Mouse (Mus musculus) erythroblast, adult 5-6 weeks (primary cell): ENCODE results near the gene Hoxa3. TPM values are rescaled to one million over a fixed set of nuclear protein-coding genes. Genes with fewer than 3 reads are reported as not detected.
A peak's percentile ranks its signal among the peaks of the same experiment; 100 is the strongest.

Experiments
- ATAC-seq: replicated peaks from 2 replicates; pipeline ENCODE4 v1.8.0; 2016; ENCODE audit warnings: moderate number of reproducible peaks, mild to moderate bottlenecking, moderate TSS enrichment, inconsistent platforms; ENCODE audit not compliant: poor library complexity, low FRiP score, severe bottlenecking
- total RNA-seq, 2 experiments: library from RNA; stranded (forward) in 1 of 2; stranded (reverse) in 1 of 2; fragments of 150-400 nt in 1 of 2; fragments of 200-764, 138-1000 nt in 1 of 2; gene quantifications; 2 replicates each; pipeline versions ENCODE4 v1.2.3 to v1.2.4; 2015 to 2017; ENCODE audit warnings: low replicate concordance in 2 of 2

The Hoxa3 gene
- total RNA-seq, 2 experiments from 2014 or later: not detected

- ATAC-seq: peak; percentile 57; the same call in 1 of the 2 replicates
These were observed 21.1 kb downstream of the Hoxa3 start for GRCm38 (mm10) chr6:52191860-52192550.

- no peak for ATAC-seq
These were observed 22.0 kb downstream of the Hoxa3 start, which contains the start of gene Hoxa4 for GRCm38 (mm10) chr6:52190906-52191810. Hoxa4 (minus strand) TSS chr6:52191753.

DNA sequence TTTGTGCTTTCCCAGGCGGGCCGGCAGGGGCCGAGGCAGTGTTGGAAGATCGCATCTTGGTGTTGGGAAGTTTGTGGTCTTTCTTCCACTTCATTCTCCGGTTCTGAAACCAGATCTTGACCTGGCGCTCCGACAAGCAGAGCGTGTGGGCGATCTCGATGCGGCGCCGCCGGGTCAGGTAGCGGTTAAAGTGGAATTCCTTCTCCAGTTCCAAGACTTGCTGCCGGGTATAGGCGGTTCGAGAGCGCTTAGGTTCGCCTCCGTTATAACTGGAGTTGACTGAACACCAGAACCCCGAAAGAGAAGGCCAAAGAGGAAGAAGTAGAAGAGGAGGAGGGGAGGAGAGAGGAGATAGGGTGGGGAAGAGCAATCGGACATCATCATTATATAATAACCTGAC is 22.7 kb downstream of the Hoxa3 start:
- no peak for ATAC-seq

- ATAC-seq: no peak
These were observed 23.2 kb downstream of the Hoxa3 start for GRCm38 (mm10) chr6:52189909-52190308.

GRCm38 (mm10) chr6:52189172-52189591 is 24.0 kb downstream of the Hoxa3 start:
- no peak for ATAC-seq

DNA sequence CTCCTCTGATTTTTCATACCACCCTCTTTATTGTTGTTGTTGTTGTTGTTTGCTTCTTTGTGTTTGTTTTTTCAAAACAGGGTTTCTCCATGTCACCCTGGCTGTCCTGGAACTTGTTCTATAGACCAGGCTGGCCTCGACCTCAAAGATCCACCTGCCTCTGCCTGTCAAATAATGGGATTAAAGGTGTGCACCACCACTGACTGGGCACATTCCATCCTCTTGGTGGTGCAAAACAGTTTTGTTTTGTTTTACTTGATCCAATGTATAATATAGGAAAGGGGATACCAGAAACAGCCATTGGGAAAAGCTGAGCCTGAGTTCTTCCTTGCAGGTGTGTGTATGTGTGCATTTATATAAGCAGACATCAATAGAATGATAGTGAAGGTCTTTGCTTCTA is 26.6 kb downstream of the Hoxa3 start:
- ATAC-seq: no peak

GRCm38 (mm10) chr6:52185834-52186233 is 27.3 kb downstream of the Hoxa3 start:
- ATAC-seq: no peak

- ATAC-seq: no peak
These were observed 27.9 kb downstream of the Hoxa3 start for GRCm38 (mm10) chr6:52185222-52185621.

- ATAC-seq: no peak
These were observed 28.5 kb downstream of the Hoxa3 start for GRCm38 (mm10) chr6:52184668-52185067.

- ATAC-seq: no peak
These were observed 29.6 kb downstream of the Hoxa3 start for GRCm38 (mm10) chr6:52183311-52184080.

GRCm38 (mm10) chr6:52182793-52183192 is 30.3 kb downstream of the Hoxa3 start:
- ATAC-seq: no peak

- no peak for ATAC-seq
These were observed 31.1 kb downstream of the Hoxa3 start for GRCm38 (mm10) chr6:52182030-52182429.

- ATAC-seq: no peak
These were observed 32.4 kb downstream of the Hoxa3 start for GRCm38 (mm10) chr6:52180726-52181125.

DNA sequence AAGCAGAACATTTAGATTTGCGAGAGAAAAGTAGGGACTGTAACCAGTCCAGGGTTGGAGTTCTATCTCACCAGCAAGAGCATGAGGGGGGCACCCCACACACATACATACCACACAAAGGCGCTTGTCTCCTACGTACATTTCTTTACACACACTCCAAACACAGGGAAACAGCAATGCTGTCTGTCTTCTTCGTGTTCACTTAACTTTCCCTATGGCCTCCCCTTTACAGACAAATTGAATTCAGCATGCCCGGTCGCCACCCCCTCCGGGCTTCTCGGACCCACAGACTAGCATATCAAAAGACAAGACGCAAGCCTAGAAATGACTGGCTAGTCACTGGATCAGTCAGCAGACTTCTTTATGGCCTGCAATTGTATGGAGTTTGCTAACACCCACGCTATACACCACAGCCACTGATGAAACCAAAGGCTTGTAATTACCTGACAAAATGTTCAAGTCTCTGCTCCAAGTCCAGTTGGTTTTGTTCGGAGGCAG is 32.9 kb downstream of the Hoxa3 start:
- no peak for ATAC-seq

- no peak for ATAC-seq
These were observed 33.4 kb downstream of the Hoxa3 start for GRCm38 (mm10) chr6:52179690-52180089.

GRCm38 (mm10) chr6:52178918-52179665 is 34.0 kb downstream of the Hoxa3 start:
- no peak for ATAC-seq

- ATAC-seq: no peak
These were observed 35.3 kb downstream of the Hoxa3 start for GRCm38 (mm10) chr6:52177806-52178205.

DNA sequence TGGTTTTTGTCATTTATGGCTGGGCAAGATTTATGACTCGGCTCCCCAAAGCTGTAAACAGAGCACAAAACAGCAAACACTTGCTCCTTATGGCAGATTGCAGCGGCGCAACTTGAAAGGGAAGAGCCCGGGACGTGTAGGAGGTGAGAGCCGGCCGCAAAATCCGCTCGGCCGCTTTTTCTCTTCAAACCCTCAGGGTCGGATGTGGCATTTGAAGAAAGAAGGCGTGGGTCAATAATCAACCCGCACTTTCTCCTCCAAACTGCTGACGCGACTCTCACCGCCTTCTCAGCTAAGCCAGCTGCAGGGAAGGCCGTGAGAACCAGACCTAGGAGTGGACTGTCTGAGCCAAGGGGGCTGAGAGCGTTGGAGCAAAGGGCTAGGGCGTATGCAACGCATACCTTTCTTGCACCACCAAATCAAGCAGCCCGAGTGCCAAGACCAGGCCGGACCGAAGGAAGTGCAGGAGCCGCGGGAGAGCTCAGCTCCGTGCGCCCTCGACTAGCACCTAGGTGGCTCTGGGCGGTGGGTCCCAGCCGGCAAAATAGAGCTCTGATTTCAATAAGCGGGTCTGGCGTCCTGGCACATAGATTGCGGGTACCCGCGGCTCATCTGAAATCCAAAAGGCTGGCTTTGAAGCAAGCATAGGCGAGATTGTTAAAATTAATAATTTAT is 35.9 kb downstream of the Hoxa3 start, which contains the start of gene 5730596B20Rik:
TSS of gene 5730596B20Rik (plus strand) at position 438 of the 675 bp plus-strand sequence.
- no peak for ATAC-seq

DNA sequence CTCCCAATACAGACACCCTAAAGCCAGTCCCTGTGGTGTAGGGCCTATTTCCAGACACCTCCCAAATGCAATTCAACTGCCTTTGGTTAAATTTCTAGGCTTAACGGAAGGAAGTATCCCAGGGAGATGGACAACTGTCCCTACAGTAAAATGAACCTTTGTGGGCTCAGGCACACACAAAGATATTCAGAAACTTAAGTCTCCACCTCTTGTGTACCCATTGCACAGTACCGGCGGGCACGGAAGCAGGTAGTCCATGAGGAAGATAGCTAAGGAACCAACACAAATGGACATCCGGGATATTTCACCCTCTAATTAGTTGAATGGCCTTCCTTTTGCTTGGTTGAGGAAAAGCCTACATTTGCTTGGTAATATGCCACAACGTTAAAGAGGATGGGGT is 36.7 kb downstream of the Hoxa3 start:
- no peak for ATAC-seq
